Mouse (Mus musculus) bone marrow macrophage, adult 2 months (primary cell): ENCODE measurements around the gene Tmem132c. TPM values are rescaled to one million over a fixed set of nuclear protein-coding genes. Genes with fewer than 3 reads are reported as not detected.

Experiments used
- H3K27ac ChIP-seq: 2 replicates; pipeline ENCODE4 v1.5.1; 2012; ENCODE audit warnings: low read depth, low read length; ENCODE audit not compliant: insufficient read depth
- H3K4me1 ChIP-seq: 2 replicates; pipeline ENCODE4 v1.6.1; 2012; ENCODE audit warnings: low read length; ENCODE audit not compliant: control insufficient read depth, insufficient read depth
- H3K4me3 ChIP-seq: 2 replicates; pipeline ENCODE4 v1.5.1; 2012; ENCODE audit warnings: mild to moderate bottlenecking, low read length, moderate library complexity; ENCODE audit not compliant: insufficient read depth
- CTCF ChIP-seq: IDR thresholded peaks from 2 replicates; pipeline ENCODE4 v1.5.1; 2012; ENCODE audit warnings: low read depth, mild to moderate bottlenecking, low read length, moderate library complexity
- POLR2A ChIP-seq: IDR thresholded peaks from 2 replicates; pipeline ENCODE4 v1.6.1; 2012; ENCODE audit warnings: mild to moderate bottlenecking, low read depth, low read length, borderline replicate concordance
- polyA plus RNA-seq: library from polyadenylated mRNA; stranded (reverse); fragments of >200 nt; gene quantifications from 2 replicates; pipeline ENCODE4 v1.2.4, GENCODE M21; 2012; ENCODE audit not compliant: missing spikeins, insufficient read depth, insufficient read length

Tmem132c gene
- polyA plus RNA-seq, 1 experiment: not detected

GRCm38 (mm10) chr5:127240646-127241045, 962 bp upstream of the Tmem132c start:
- no peak for TF ChIP-seq POLR2A
- Histone ChIP-seq H3K4me1 (no peaks in the 10 kb centered on the region), H3K27ac (no peak overlapping the region), H3K4me3 (no peak overlapping the region)

GRCm38 (mm10) chr5:127241925-127242762, 536 bp downstream of the Tmem132c start:
- Histone ChIP-seq H3K4me3 (no peak overlapping the region), H3K4me1 (no peaks in the 10 kb centered on the region), H3K27ac (no peak overlapping the region)
- no peak for TF ChIP-seq POLR2A
- TF ChIP-seq CTCF: no peak

DNA sequence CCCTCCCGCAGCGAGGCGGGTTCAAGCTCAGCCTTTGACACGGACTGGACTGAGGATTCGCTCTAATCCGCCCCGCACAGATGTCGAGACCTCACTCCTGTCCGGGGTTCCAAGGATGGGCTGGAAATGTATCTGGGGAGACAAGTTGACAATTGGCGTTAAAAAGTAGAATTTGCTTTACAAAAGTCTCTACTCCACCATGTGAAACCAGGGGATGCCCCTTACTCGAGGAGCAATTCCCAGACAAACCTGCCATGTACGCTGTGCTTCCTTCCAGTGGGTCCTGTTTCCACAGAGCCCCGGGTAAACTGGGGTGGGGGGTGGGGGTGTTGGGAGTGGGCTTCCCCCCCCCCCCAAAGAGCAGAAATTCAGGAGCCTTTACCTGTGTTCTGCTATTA, 1.2 kb downstream of the Tmem132c start:
- Histone ChIP-seq H3K4me1 (no peaks in the 10 kb centered on the region), H3K27ac (no peak overlapping the region), H3K4me3 (no peak overlapping the region)
- no peak for TF ChIP-seq CTCF
- TF ChIP-seq POLR2A: no peak

- Histone ChIP-seq H3K4me1 (no peaks in the 10 kb centered on the region), H3K4me3 (no peak overlapping the region), H3K27ac (no peak overlapping the region)
- no peak for TF ChIP-seq CTCF
- TF ChIP-seq POLR2A: no peak
Observed at GRCm38 (mm10) chr5:127243209-127243608, 1.6 kb downstream of the Tmem132c start.

DNA sequence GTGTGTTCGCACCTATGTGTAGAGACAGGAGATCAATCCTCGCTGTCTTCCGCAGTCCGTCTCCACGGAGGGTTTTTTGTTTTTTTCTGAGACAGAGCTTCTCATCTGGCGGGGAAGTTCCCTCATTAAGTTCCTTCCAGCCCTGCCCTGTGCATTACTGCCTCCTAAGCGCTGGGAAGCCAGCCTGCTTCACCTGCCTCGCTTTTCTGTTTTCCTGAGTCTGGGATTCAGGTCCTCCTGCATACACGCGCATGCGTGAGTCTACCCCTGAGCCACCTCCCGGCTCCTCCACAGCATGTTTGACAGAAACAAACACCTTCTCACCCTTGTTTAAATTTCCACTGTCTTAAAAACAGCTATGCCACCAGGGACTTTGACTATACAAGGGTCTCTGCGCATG, 2.0 kb downstream of the Tmem132c start:
- H3K27ac ChIP-seq: no peak overlapping the region
- no peaks in the 10 kb centered on the region for H3K4me1 ChIP-seq
- no peak overlapping the region for H3K4me3 ChIP-seq
- TF ChIP-seq POLR2A (no peak), CTCF (no peak)

DNA sequence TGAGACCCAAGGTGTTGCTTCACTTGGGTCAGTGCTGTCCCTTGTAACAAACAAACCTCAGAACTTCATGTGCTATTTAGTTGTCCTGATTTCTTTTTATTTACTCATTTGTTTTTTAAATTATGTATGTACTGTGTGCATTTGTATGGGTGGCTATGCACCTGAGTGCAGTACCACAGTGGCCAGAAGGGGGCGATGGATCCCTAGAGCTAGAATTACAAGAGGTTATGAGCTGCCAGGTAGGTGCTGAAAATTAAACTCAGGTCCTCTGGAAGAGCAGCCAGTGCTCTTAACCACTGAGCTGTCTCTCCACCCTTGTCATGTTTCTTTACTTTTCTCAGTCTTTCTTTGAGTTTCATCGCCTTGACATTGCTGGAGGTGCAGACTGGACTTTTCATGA, 11.7 kb downstream of the Tmem132c start:
- H3K4me3 ChIP-seq: no peak overlapping the region
- no peaks in the 10 kb centered on the region for H3K4me1 ChIP-seq
- TF ChIP-seq POLR2A: no peak
- TF ChIP-seq CTCF: no peak
- no peak overlapping the region for H3K27ac ChIP-seq

DNA sequence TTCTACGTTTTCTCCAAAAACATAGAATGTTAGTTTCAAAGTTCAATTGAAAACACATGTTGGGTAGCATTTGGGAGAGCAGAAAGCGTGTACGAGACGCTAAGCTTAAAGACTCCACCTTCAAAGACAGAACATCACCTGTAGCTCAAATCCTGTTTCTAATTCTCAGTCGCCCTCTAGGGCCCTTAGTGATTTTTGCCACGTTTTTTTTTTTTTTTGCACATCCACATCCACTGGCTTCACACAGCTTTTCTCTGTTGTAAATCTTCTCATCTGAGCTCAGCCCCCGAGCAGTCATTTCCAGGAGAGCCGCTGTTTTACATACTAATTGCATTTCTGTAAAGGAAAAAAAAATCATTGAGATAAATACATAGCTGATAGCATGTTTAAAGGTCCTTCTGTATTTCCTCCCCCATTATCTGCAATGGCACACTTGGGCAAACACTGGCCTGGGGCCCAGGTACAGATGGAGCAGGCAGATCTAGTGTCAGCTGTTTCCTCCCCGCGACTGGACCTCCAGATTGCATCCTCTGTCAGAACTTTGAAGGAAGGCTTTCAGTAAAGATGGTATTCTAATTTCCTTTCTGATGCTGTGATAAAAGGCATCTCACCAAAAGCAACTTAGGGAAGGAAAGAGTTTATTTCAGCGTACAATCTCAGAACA, 15.5 kb downstream of the Tmem132c start:
- Histone ChIP-seq H3K27ac (no peak overlapping the region), H3K4me3 (no peak overlapping the region), H3K4me1 (no peaks in the 10 kb centered on the region)
- TF ChIP-seq POLR2A (no peak), CTCF (no peak)

GRCm38 (mm10) chr5:127262136-127262535, 20.5 kb downstream of the Tmem132c start:
- Histone ChIP-seq H3K4me1 (no peaks in the 10 kb centered on the region), H3K27ac (no peak overlapping the region), H3K4me3 (no peak overlapping the region)
- TF ChIP-seq POLR2A (no peak), CTCF (no peak)

- TF ChIP-seq POLR2A: no peak
- no peak for TF ChIP-seq CTCF
- Histone ChIP-seq H3K27ac (no peak overlapping the region), H3K4me1 (no peaks in the 10 kb centered on the region), H3K4me3 (no peak overlapping the region)
Observed at GRCm38 (mm10) chr5:127271145-127271544, 29.5 kb downstream of the Tmem132c start.

DNA sequence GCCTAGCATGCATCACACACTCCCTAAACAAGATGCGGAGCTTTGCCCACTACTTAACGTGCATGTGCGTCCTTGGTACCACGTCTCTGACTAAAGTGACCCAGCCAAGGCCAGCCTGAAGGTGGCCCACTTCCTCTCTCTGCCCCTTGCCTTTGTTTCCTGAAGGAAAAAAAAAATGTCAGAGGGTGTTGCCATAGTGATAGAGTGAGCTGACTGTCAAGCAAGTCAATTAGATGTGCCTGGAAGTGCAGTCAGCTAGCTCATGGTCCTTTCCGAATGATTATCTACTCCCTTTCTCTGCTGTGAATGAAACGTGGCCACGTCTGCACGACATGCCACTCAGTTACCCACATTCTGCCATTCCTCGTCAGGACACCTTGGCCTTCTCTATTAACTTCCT, 37.9 kb downstream of the Tmem132c start:
- Histone ChIP-seq H3K4me3 (no peak overlapping the region), H3K4me1 (no peaks in the 10 kb centered on the region), H3K27ac (no peak overlapping the region)
- TF ChIP-seq POLR2A: no peak
- no peak for TF ChIP-seq CTCF
